Mouse (Mus musculus): ENCODE results near the gene Tex52.
A peak's percentile ranks its signal among the peaks of the same experiment; 100 is the strongest.
"Not testable (repeated sequence)": the region's sequence is repeated elsewhere in the genome, so short reads cannot be mapped to it uniquely, and the experiment has no call there.

Gene Tex52

DNA sequence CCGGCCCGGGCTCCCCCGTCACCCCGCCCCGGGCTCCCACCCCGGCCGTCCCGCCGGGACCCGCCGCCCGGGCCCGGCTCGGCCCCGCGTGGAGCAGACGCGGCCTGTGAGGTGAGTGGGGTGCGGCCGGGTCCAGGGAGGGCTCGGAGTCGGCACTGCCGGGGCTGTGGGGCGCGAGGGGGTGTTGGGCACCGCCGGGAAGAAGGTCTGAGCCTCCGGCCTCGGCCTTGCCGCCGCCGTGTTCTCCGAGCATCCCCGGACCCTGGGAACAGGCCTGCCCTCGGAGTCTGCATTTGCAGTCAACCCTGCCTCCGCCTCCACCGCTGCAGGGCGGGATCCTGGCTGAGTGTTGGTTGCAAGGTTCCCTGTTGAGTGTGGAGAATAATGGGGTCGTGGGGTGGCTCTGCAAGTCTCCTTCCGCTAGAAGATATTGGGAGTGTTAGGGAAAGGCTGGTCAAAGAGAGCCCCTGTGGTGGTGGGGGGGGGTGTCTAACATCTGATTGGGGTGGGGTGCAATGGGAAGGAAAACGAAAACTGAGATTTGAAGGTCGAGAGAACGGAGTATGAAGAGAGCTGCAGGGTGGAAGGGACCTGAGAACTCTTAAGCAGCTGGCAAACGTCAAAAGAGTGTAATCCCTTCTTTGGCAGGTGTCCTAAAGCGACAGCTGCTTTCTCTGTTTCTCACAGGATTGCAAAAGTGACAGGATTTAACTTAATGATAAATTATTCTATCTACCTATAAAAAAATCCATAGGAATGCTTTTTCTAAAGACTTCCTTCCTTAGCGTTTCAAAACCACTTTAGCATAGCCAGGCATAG, 12.0 kb upstream of the Tex52 start:
- no peaks in the 10 kb centered on the region; the same call in 1 of the 2 replicates for H3K27me3 ChIP-seq (ENCODE audit: control insufficient read depth, insufficient read depth, low read length, poor library complexity, severe bottlenecking)
- DNase-seq (ENCODE audit: low read depth, low spot score): peak; percentile 13

DNA sequence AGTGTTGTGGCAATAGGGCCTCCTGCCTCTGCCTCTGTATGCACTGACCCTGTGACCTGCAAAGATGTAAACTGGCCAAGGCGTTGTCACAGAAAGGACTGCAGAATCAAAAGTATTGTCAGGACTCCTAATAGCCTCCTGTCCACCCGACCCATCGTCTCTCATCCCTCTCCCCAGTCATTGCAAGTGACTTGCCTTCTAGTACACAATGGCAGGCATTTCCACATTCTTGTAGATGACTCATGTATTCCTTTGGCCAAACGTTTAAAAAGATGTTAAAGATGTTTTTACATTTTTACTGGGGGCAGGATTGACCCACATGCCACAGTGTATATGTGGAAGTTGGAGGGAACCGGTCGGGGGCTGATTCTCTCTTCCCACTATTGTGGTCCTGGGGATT, 10.5 kb upstream of the Tex52 start:
- Histone ChIP-seq H3K27me3 (ENCODE audit: control insufficient read depth, insufficient read depth, low read length, poor library complexity, severe bottlenecking) (no peaks in the 10 kb centered on the region; the same call in 1 of the 2 replicates), H3K36me3 (ENCODE audit: control insufficient read depth, insufficient read depth, low read length, poor library complexity, severe bottlenecking) (no peaks in the 10 kb centered on the region)
- DNase-seq (ENCODE audit: low read depth, low spot score): no peak

More for the DNA sequence above, 12.0 kb upstream of the Tex52 start:
- H3K36me3 ChIP-seq (ENCODE audit: control insufficient read depth, insufficient read depth, low read length, poor library complexity, severe bottlenecking): no peaks in the 10 kb centered on the region

DNA sequence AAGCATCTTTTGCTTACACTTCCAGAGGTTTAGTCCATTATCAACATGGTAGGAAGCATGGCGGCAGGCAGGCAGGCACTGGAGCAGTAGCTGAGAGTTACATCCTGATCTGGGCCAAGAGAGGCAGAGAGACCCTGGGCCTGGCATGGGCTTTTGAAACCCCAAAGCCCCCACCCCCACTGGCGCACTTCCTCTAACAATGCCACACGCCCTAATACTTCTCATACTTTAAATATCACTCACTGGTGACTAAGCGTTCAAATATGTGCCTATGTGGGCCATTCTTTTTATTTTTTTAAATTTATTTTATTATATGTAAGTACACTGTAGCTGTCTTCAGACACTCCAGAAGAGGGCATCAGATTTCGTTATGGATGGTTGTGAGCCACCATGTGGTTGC, 8.8 kb upstream of the Tex52 start:
- DNase-seq (ENCODE audit: low read depth, low spot score): no peak
- H3K36me3 ChIP-seq (ENCODE audit: control insufficient read depth, insufficient read depth, low read length, poor library complexity, severe bottlenecking): no peaks in the 10 kb centered on the region

DNA sequence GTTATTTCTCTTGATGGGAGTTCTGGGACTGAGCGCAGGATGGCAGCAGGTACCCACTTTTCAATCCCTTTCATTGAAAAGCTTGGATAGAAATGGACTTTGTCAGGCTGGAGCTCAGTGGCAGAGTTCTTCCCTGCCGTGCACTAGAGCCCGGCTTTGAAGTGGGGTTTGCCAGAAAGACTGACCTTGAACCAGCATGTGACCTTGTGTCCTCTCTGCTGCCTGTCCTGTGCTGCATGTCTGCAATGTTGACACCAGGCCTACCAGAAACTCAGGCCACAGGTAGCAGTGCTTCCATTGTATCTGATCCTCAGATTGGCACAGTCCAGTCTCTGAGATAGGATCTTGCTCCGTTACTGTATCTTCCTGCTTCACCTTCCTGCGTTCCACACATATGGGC, 5.2 kb upstream of the Tex52 start:
- no peak for DNase-seq (ENCODE audit: low read depth, low spot score)
- H3K27me3 ChIP-seq (ENCODE audit: control insufficient read depth, insufficient read depth, low read length, poor library complexity, severe bottlenecking): no peaks in the 10 kb centered on the region

More for the DNA sequence above, 8.8 kb upstream of the Tex52 start:
- no peaks in the 10 kb centered on the region for H3K27me3 ChIP-seq (ENCODE audit: control insufficient read depth, insufficient read depth, low read length, poor library complexity, severe bottlenecking)

DNA sequence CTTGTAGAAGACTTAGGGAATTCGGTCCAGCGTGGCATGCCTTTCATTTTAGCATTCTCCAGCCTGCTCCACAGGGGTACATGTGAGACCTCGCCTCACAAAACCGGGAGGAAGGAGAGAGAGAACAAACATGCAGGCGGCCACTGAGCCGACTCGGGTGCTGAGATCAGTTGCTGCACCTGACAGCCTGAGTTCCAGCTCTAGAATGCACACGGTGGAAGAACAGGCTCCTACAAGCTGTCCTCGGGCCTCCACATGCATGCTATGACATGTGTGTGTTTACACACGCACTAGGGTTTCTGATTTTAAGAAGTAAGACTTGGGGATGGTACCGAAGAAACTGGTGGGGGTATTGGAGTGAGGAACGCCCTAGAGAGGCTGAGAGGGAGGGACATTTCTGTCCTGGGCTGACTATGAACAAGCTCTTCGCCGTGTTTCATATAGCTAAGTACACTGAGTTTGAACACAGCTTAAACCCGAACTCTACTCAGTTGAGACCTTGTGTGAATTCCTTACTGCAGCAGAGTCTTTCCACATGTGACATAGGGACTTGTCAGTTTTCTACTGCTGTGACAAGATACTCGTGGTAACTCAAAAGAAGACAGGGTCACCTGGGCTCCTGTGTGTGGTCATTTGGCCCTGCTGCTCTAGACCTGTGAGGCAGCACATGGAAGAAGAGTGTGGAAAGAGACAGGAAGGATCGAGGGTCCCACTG, 1.3 kb downstream of the Tex52 start:
- no peak for DNase-seq (ENCODE audit: low read depth, low spot score)

More for the DNA sequence above, 5.2 kb upstream of the Tex52 start:
- H3K36me3 ChIP-seq (ENCODE audit: control insufficient read depth, insufficient read depth, low read length, poor library complexity, severe bottlenecking): no peaks in the 10 kb centered on the region

DNA sequence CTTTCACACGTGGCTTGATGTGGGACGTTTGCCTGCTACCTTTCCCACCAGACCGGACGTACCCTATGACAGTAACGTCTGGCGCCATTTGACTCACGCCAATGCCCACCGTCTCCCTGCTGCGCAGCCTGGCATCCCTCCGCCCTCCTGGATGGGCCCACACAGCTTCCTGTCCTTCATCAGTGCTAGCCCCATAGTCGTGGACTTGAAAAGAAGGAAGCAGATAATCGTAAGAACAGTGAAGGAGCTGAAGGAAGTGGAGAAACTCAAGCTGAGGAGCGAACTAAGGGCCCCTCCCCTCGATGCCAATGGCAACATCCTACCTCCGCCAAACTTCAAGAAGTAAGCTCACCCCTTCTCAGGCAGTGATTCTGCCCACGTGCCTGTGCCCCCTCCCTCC, 4.4 kb downstream of the Tex52 start:
- DNase-seq (ENCODE audit: low read depth, low spot score): no peak
- Histone ChIP-seq H3K27me3 (ENCODE audit: control insufficient read depth, insufficient read depth, low read length, poor library complexity, severe bottlenecking) (no peaks in the 10 kb centered on the region), H3K36me3 (ENCODE audit: control insufficient read depth, insufficient read depth, low read length, poor library complexity, severe bottlenecking) (no peaks in the 10 kb centered on the region)

More for the DNA sequence above, 1.3 kb downstream of the Tex52 start:
- Histone ChIP-seq H3K27me3 (ENCODE audit: control insufficient read depth, insufficient read depth, low read length, poor library complexity, severe bottlenecking) (no peaks in the 10 kb centered on the region), H3K36me3 (ENCODE audit: control insufficient read depth, insufficient read depth, low read length, poor library complexity, severe bottlenecking) (no peaks in the 10 kb centered on the region)

DNA sequence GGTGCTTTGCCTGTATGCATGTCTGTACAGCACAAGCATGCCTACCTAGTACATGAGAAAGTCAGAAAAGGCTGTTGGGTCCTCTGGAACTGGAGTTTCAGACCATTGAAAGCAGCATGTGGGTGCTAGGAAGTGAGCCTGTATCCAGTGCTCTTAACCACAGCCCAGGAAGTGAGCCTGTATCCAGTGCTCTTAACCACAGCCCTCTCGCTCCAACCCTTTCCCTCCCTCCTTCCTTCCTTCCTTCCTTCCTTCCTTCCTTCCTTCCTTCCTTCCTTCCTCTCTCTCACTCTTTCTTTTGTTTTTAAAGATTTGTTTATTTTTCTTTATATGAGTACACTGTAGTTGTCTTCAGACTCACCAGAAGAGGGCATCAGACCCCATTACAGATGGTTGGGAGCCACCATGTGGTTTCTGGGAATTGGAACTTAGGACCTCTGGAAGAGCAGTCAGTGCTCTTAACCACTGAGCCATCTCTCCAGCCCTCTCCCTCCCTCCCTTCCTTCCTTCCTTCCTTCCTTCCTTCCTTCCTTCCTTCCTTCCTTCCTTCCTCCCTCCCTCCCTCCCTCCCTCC, 5.4 kb downstream of the Tex52 start:
- not testable (repeated sequence) for H3K27me3 ChIP-seq (ENCODE audit: control insufficient read depth, insufficient read depth, low read length, poor library complexity, severe bottlenecking); DNase-seq (ENCODE audit: low read depth, low spot score); H3K36me3 ChIP-seq (ENCODE audit: control insufficient read depth, insufficient read depth, low read length, poor library complexity, severe bottlenecking)

DNA sequence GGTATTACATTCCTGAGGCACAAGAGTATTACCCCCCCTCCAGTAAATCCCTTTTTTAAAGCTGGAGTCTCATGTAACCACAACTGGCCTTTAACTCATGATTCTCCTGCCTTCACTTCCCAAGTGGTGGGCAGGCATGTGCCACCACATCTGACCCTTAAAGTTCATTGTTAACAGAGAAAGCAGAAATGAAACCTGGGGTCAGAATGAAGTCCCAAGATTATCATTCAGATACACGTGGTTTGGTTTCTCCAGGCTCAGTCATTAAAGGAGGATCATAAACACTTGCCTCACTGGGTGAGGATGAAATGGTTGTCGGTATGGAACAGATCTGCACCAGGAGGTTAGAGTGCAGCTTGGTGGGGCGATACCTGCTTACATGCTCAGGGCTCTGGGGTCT, 6.0 kb downstream of the Tex52 start:
- H3K27me3 ChIP-seq (ENCODE audit: control insufficient read depth, insufficient read depth, low read length, poor library complexity, severe bottlenecking): no peaks in the 10 kb centered on the region
- no peaks in the 10 kb centered on the region for H3K36me3 ChIP-seq (ENCODE audit: control insufficient read depth, insufficient read depth, low read length, poor library complexity, severe bottlenecking)
- DNase-seq (ENCODE audit: low read depth, low spot score): peak; percentile 51

DNA sequence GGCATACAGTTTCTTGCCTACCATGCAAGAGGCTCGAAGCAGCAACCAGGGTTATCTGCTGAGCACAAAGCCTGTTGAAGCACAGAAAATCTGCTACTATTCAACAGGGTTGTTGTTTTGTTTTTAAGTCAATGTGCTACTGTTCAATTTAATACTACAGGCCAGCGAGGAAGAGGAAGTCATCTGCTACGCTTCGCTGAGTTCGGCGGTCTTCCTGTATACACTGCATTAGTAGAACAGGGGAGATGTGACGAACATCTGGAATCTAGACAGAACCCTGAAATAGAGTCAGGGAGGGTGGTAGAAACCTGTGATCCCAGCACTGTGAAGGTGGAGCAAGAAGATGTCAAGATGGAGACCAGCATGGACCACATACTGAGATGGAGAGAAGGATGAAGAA, 8.5 kb downstream of the Tex52 start:
- Histone ChIP-seq H3K36me3 (ENCODE audit: control insufficient read depth, insufficient read depth, low read length, poor library complexity, severe bottlenecking) (no peaks in the 10 kb centered on the region), H3K27me3 (ENCODE audit: control insufficient read depth, insufficient read depth, low read length, poor library complexity, severe bottlenecking) (no peaks in the 10 kb centered on the region)
- peak; percentile 79 for DNase-seq (ENCODE audit: low read depth, low spot score)

DNA sequence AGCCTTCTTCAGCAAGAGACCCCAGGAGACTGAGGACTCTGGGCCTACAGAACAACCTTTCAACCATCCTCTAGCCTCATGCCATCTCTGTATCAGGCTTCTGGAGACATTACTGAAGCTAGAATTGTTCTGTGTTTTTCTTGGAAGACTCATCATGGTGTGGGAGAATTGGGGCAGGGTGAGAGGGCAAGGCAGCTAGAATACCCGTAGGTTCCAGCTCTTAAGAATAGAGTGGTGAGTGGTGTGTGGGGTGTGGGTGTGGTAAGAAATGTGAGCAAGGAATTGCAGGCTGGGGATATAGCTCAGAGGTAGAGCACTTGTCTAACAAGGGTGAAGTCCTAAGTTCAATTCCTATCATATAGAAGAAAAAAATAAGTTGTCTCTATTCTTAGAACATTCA, 9.8 kb downstream of the Tex52 start:
- no peaks in the 10 kb centered on the region for H3K27me3 ChIP-seq (ENCODE audit: control insufficient read depth, insufficient read depth, low read length, poor library complexity, severe bottlenecking)
- no peak for DNase-seq (ENCODE audit: low read depth, low spot score)
- H3K36me3 ChIP-seq (ENCODE audit: control insufficient read depth, insufficient read depth, low read length, poor library complexity, severe bottlenecking): no peaks in the 10 kb centered on the region

DNA sequence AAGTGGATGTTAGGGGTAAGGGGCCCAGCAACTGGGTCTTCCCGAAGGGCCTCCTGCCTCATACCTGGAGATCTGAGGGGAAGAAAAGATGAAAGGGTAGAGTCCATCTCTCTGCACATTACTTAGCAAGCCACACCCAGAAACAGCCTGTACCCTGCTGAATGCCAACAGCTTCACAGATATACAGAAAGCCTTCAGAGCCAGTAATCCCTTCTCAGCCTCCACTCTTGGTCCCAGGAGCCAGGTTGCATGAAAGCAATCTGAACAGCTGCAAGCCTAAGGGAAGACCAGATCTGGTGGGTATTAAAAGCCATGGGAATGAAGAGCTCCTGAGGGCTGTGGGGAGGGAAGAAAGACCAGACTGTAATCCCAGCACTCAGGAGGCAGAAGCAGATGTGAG, 13.9 kb downstream of the Tex52 start:
- no peaks in the 10 kb centered on the region for H3K27me3 ChIP-seq (ENCODE audit: control insufficient read depth, insufficient read depth, low read length, poor library complexity, severe bottlenecking)
- no peaks in the 10 kb centered on the region for H3K36me3 ChIP-seq (ENCODE audit: control insufficient read depth, insufficient read depth, low read length, poor library complexity, severe bottlenecking)
- no peak for DNase-seq (ENCODE audit: low read depth, low spot score)

DNA sequence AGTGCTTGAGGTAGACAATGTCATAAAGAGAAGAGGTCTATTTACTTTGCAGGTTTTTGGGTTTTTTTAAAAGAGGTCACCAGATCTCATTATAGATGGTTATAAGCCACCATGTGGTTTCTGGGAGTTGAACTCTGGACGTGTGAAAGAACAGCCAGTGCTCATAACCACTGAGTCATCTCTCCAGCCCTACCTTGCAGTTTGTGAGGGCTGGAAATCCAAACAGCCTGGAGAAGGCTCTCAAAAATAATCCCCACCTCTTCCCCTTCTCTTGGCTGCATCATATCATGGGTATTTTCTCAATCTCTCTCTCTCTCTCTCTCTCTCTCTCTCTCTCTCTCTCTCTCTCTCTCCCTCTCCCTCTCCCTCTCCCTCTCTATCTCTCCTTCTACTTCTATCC, 15.4 kb downstream of the Tex52 start:
- DNase-seq (ENCODE audit: low read depth, low spot score): no peak
- Histone ChIP-seq H3K36me3 (ENCODE audit: control insufficient read depth, insufficient read depth, low read length, poor library complexity, severe bottlenecking) (no peaks in the 10 kb centered on the region), H3K27me3 (ENCODE audit: control insufficient read depth, insufficient read depth, low read length, poor library complexity, severe bottlenecking) (no peaks in the 10 kb centered on the region)

DNA sequence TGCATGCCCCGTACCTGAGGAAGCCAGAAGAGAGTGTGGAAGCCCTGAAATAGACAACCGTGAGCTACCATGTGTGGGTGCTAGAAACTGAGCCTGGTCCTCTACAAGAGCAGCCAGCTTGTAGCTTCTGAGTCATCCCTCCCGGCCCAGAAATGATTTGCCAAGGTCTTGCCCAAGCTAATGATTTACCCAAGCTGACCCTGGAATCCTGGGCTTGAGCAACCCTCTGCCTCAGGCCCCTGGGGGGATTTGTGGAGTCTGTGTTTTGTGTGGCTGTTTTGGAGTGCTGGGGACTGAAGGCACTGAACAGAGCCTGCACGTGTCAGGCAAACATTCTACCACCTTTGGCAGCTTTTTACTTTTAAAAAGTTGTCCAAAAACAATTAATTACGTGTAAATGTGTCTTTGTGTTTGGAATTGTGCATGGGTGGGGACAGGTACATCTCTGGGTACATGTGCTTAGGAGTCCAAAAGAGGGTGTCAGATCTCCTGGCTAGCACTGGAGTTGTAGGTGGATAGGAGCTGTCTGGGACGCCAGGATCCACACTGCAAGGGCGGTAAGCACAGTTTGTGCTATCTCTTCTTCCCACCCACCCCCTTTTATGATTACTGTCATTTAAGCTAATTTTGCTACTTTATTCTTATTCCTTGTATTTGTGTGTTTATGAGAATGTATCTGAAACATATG, 22.5 kb downstream of the Tex52 start:
- DNase-seq (ENCODE audit: low read depth, low spot score): no peak
- no peaks in the 10 kb centered on the region for H3K27me3 ChIP-seq (ENCODE audit: control insufficient read depth, insufficient read depth, low read length, poor library complexity, severe bottlenecking)
- no peaks in the 10 kb centered on the region for H3K36me3 ChIP-seq (ENCODE audit: control insufficient read depth, insufficient read depth, low read length, poor library complexity, severe bottlenecking)

DNA sequence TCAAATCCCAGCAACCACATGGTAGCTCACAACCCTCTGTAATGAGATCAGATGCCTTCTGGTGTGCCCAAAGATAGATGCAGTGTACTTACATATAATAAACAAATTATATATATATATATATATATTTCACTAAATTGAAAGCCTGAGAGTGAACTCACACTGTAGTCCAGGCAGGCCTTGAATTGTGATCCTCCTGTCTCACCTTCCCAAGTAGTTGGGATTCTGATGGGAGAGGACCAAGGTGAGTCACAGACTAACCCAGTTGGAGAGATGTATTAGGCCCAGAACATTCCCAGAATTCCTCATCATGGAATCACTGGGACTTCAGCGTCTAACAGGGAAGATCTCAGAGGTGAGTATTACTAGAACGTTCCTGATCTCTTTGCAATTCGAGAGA, 23.7 kb downstream of the Tex52 start, which contains the start of gene Nrip2:
Gene Nrip2, plus strand, starts transcription at position 301 of the 400 bp plus-strand sequence.
- no peaks in the 10 kb centered on the region for H3K36me3 ChIP-seq (ENCODE audit: control insufficient read depth, insufficient read depth, low read length, poor library complexity, severe bottlenecking)
- no peak for DNase-seq (ENCODE audit: low read depth, low spot score)
- no peaks in the 10 kb centered on the region for H3K27me3 ChIP-seq (ENCODE audit: control insufficient read depth, insufficient read depth, low read length, poor library complexity, severe bottlenecking)

Data from splenic B cell, adult 2 months (primary cell).